Mouse (Mus musculus) frontal cortex, postnatal 36 days (tissue): ENCODE measurements around the gene Rcbtb2.
A peak's percentile ranks its signal among the peaks of the same experiment; 100 is the strongest.
"Not testable (repeated sequence)": the region's sequence is repeated elsewhere in the genome, so short reads cannot be mapped to it uniquely, and the experiment has no call there.

Source experiments
- DNase-seq, 2 experiments: peaks; one replicate each; pipeline ENCODE4 v3.0.0; 2022; ENCODE audit warnings: low spot score in 2 of 2

The Rcbtb2 gene

DNA sequence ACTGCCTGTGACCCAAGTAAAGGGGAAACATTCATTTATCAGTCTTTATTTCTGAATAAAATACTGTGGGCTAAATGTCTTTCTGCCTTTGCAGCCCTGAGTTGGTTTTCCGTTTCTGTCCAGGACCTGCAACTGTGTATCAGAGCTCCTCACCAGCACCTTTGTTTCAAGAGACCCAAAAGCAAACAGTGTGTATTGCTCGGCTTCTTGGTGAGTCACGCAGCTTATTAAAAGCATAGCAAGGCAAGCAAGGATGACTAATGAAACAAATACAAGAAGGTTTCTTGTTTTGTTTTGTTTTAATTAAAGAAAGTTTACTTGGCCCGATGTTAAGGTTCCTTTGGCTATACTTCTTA lies at the start of gene Rcbtb2:
TSS of gene Rcbtb2 (plus strand) at position 115 of the 356 bp plus-strand sequence.
- DNase-seq: no peak

DNA sequence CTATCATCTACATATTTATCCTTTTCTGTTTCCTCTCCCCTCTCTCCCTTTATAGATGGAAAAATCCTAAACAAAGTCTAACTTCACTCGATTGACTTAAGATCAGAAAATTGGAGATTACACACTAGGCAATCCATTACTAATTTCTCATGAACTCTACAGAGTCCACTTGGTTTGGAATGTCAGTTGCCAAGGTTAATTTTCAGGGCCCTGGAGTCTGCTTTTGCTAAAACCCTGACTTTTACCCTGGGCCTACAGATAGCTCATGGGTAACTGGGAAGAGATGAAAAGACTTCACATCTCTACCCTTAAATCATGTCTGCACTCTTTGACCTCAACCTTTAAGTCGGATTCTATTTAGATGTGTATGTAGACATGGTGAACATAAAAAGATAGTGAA lies 39.3 kb upstream of the Rcbtb2 start:
- DNase-seq: no peak

DNA sequence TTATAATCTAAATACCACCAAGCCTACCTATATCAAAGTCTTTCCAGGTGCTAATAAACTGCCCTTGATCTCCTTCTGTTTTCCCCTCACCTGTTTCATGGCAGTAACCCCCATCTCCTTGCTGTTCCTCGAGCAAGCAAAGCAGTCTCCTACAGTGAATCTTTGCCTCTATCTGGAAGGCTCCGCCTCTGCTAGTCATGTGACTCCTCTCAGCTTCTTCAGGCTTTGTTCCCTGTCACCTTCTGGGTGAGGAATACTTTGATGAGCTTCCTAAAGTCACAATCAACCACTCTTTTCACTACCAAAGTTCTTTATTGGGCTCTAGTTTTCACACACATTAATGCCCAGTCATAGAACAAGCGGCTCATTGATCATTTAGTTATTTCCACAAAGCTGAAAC lies 36.4 kb upstream of the Rcbtb2 start:
- no peak for DNase-seq

DNA sequence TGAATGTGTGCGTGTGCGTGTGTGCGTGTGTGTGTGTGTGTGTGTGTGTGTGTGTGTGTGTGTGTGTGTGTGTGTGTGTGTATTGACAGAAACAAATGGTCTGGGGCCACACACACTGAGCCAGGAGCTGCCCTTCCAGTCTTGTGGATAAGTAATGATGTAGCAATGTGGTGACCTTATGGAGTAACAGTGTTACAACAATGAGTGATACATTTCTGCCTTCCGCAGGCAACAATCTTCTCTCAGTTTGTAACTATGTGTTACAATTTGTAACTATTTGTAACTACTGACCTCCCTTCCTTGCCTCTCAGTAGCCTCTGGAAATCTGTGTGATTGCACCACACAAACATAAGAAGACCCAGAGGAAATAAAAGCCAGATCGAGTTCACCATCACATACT lies 35.6 kb upstream of the Rcbtb2 start:
- DNase-seq: no peak

DNA sequence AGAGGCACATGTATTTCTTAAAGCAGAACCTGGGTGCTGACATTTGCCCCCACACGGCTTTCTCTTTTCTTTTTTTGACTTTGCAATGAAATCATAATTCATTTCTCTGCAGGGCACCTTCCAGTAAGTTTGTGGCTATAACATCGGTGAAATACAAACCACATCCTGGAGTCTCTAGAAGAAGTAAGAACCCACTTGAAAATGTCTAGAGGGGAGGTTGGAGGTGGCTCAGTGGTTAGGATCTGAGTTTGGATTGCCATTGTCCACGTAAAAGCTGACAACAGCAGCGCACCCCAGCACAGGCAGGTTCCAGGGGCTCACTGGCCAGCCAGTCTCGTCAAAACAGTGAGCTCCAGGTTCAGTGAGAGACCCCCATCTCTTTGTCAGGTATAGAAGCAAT lies 35.1 kb upstream of the Rcbtb2 start:
- DNase-seq: no peak

DNA sequence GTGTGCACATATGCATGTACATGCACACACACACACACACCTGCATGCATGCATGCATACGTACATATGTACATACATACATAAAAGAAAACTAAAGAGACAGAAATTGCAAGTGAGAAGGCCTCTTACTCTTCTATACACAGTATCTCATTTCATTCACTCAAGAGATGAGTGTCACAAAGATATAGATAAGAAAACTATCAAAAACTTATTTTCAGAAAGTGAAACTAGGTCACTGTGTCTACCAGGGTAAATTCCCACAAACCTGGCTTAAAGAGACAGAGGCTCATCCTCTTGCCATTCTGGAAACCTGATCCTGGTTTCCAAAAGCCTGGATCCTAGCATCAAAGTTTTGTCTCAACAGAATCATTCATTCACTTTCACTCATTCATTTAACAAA lies 34.6 kb upstream of the Rcbtb2 start:
- no peak for DNase-seq

DNA sequence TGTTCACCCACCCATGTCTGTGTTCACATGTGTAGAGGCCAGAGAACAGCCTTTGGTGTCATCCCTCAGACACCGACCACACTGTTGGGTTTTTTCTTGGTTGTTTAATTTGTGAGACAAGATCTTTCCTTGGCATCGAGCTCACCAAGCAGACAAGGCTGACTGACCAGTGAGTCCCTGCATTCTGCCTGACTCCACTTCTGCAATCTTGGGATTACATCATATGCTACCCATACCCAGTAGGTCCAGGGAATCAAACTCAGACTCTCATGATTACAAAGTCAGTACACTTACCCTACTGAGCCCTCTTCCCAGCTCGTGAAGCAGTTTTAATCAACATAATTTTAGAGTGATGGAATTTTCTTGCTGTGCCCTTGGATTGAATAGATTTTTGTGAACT lies 30.0 kb upstream of the Rcbtb2 start:
- no peak for DNase-seq

DNA sequence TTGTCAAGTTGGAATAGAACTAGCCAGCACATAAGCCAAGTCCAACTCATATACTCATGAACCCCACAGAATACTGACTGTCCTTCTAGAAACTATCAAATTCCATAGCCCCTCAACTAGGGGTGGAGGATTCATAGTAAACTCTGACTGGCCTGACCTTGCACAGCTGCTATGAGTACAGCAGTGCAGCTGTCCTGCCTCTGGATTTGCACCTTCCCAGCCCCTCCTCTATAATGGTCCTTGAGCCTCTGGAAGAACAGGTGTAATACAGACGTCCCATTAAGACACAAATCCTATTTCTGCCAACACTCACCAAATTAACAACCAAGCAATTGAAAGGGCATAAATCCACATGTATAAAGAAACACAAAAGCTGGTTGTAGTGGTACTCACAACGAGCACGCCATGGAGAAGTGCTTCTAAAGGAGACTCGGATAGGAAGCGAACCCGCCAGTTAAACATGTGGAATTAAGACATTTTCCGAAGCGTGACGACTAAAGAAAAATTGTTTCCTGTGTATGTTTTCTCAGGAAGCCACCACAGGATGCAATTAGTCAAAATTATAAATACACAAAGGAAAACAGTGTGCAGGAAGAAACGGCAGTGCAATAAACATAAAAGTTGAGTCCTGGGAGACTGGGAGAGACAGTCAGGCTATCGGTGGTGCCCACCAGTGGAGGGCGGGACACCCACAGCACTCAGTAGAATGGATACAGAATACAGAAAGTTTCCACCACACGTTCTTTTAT lies 27.9 kb upstream of the Rcbtb2 start:
- no peak for DNase-seq

DNA sequence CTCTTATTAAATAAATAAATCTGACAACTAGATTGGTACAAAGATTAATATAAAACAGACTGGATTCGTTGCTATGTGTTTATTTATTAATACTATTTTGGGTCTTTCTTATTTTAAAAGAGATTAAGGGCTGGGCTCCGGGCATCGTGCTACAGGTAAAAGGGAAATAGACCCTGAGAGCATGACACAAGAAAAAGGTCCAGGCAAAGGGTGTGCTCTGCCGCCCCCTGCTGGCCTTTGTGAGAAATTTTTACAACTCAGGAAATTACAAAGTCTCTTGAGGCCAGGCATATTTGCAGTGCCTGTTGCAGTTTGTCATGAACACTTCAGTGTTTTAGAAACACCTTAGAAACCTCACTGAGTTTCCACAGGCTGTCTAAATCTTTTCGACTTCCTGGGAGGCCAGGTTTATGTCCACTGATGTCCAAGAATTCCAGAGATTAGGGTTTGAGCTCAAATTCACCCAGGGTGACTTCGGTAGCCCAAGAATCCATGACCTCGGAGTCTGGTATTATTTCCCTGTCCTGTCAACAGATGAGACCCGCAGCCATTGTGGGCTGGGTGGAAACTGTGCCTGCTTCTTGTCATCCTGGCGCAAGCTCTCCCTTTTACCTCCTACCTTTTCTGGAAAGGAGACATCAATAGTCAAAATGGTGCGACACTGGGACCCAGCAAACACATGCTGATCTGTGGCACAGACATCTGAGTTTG lies 24.0 kb upstream of the Rcbtb2 start:
- peak; percentile 34 to 35 for DNase-seq

DNA sequence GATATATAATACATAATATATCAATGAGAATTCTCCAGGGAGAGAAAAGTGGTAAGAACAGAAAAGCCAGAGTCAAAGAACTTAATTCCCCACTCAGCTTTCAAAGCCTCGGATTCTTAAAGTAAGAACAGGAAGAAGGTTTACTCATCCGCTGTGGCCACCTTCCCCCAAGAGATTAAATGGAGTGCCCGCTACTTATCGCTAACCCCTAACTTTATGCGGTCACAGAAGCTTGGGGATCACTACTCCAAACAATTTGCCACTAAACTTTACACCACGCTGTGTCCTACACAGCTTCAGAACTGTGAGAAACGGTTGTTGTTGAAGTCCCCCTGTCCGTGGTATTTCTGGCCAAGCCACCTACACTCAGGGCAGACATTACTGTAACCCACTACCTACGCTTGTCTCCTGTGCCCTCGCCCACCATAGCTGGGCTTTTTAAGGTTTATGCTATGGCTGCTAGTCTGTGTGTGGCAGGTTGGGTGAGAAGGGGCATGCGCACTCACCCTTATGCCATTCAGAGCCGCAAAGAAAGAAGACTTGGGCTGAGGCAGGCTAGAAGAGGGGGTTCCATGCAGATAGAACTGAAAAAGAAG lies 20.5 kb upstream of the Rcbtb2 start:
- DNase-seq: no peak

DNA sequence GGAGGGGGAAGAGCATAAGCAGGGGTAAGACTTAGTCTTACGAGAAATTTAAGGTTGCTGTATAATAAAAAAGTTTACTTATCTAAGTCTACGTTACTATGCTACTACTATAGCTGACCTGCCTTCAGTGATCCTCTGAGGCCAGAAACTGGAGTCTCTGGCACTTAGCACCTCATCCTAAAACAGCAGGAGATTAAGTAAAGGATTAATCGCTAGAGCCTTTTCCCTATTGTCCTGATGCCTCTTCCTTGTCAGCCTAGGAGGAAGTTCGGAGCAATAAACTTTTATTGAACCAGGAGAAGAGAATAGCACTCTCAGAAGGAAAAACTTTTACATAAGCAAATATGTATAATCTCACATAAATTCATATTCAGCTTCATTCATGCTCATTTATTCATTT lies 19.9 kb upstream of the Rcbtb2 start:
- DNase-seq: not testable (repeated sequence)

DNA sequence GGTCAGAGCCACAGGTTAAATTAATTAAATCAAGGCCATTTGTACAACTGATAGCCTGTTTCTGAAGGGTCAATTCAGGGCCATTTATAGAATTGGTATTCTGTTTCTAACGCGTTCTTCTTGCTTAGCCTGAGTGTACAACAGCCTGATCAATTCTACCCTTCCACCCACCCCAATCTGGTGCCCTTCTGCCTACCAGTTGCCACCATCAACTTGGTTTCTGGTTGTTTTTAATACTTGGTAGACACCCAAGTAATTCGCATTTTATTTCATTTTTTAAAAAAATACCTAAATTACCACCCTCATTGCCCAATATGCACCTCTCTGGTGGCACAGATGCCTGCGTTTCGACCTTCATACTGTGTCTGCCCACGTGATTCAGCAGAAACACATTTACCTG lies 17.9 kb upstream of the Rcbtb2 start:
- no peak for DNase-seq

DNA sequence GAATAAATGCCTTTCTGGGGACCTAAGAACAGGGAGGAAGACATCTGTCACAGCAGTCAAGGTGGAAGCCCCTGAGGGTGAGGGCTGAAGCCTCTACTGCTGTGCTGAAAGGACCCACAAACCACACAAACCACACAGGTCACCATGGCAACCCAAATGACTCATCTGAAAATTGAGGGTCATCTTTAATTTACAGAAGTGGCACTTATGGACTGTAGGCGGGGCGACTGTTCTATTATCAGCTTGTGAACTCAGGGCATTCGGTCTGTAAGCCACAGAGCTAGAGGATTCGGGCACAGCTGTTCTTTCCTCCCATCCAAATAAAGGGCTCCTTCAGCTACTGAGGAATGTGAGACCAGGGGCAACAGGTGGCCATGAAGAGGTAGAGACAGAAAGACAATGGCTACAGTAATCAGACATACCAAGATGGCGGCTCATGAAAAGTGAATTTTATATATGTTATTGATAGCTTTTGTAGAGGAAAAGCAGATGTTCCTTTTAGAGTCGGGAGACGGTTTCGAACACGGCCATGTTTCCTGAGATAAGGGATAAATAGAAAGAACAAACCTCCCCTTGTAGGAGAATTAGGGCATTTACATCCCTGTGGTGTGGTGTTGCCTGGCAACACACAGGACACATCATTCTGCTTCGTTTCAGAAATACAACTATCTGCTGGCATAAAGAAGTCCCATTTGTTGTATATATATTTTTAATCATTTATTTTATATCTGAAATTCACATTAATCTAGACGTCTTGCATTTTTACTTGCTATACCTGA lies 17.2 kb upstream of the Rcbtb2 start:
- DNase-seq: no peak

DNA sequence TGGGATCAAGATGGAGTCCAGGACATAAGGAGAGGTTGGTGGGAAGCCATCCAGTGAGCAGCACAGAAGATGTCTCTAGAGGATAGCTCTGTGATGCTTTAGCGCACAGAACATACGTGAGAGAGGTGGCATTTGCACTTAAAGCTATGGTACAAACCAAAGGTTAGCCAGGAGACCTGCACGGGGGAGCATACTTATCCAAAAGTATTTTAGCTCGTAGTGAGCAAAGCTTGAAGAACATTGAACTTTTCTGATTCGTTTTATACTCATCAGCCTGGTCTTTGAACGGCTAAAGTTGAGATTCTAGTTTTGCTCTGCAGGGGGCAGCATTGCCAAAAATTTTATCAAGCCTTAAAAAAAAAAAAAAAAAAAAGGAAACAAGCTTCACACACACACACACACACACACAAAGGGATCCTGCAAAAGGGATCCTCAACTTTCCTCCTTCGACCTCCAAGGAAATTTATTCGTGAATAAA lies 16.6 kb upstream of the Rcbtb2 start:
- peak; percentile 46 to 67 for DNase-seq

DNA sequence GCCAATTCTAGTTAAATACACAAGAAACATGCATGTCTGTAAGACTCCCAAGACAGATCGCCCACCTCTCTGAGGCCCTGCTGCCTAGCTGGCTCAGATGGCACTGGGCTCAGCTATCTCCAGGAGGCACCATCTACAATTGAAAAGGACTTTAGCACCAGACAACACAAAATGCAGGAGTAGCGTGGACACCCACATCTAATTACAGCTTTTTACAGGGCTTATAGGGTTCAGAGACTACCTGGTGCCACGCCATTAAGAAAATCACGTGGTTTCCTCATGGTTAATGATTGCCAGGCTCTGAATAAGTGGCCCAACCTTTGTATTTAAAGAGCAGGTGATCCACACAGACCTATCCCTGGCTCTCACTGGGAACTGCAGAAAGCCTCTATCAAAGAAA lies 15.9 kb upstream of the Rcbtb2 start:
- no peak for DNase-seq

DNA sequence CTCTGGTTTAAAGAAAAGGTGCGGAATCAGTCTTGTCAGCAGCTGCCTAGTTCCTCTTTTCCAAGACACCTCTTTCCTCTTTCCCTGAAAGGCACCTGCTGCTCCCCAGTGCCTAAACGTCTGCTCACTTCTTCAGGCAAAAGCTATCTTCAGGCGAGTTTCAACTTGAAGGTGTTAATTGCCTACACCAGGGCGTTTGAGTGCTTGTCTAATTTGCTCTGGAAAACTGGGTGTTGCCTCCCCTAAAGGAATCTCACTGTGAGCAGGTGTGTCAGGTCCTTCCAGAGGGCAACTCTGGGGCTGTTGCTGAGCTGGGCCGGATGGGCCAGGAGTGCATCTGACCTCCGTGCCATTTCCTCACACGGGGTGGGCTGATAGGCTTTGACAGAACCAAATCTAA lies 15.5 kb upstream of the Rcbtb2 start:
- no peak for DNase-seq

DNA sequence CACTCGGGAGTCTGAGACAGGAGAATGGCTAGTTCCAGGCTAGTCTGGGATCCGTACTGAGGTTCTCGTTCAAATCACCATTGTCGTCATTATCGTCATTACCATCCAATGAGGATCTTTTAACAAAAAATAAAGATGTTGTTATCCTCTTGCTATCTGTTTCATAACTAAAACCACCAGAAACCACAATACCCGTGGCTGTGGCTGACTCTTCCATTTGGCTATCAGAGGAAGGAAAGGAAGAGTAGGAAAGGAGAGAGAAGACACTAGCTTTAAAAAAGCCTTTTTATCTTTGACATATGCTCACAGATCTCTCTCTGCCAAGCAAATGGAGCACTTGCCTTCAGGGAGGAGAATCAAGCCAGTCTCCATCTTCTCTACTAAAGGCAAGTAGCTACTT lies 14.9 kb upstream of the Rcbtb2 start:
- no peak for DNase-seq

DNA sequence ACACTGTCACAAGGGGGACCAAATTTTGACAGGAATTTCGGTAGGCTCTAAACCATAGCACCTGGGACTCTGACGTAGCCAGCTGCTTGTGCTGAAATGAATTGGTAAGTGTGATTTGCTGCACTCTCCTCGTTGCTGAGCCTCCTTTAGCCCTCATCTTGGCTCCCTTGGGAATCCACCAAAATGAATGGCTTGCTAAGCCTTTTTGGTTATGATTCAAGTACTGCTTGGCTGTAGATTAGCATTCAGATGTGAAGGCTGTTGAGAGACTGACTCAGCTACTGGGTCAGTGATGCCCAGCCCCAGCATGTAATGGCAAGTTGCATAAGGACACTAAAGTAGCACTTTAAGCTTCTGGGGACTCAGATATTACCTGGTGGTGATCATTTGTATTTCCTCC lies 12.2 kb upstream of the Rcbtb2 start:
- DNase-seq: no peak

DNA sequence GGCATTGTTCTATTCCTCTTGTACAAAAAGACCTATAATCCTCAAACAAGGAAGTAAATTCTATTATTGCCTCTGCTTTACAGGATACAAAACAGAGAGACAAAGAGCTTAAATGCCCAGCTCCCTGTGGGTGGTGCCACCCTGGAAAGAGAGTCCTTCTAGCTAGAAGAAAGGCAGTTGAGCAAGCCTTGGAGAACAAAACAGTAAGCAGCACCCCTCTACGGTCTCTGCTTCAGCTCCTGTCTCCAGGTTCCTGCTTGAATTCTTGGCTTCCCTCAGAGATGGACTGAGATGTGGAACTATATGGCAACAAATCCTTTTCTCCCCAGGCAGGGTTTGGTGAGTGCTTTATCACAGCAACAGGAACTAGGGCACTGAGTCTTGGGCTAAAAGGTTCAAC lies 11.7 kb upstream of the Rcbtb2 start:
- DNase-seq: no peak

DNA sequence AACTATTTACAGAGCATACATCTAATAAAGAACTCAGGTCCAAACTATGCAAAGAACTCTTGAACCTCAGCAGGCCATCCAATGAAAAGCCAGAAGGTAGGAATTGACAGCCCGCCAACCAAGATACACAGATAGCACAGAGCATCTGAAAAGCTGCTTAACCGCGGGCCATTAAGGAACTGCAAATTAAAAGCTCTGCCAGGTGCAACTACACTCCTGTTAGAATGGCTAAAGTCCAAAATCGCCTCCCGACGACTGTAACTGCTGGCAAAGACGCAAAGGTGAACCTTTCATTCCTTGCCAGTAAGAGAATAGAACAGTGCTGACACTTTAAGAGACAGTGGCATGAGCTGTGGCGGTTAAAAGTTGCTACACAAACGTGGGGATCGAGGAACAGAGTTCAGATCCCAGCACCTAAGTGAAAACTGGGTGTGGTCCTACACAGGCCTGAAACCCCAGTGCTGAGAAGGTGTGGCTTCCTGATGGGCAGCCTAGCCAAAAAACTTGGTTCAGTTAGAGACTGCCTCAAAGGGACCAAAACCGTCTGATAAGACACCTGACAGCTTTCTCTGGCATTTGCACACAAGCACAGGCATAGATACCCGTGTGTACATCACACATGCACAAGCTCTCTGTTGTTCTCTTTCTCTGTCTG lies 10.5 kb upstream of the Rcbtb2 start:
- no peak for DNase-seq

DNA sequence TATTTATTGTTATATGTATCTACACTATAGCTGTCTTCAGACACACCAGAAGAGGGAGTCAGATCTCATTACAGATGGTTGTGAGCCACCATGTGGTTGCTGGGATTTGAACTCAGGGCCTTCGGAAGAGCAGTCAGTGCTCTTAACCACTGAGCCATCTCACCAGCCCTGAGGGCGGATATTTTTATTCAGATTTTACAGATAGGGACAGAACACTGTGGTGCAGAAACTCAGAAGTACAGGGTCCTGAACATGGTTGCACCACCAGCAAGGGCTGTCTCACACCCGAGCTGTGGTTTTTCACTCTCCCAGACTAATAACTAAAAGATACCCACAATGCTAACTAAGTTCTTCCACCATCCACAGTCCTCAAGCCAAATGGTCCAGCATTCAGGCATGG lies 7.9 kb upstream of the Rcbtb2 start:
- DNase-seq: not testable (repeated sequence)

DNA sequence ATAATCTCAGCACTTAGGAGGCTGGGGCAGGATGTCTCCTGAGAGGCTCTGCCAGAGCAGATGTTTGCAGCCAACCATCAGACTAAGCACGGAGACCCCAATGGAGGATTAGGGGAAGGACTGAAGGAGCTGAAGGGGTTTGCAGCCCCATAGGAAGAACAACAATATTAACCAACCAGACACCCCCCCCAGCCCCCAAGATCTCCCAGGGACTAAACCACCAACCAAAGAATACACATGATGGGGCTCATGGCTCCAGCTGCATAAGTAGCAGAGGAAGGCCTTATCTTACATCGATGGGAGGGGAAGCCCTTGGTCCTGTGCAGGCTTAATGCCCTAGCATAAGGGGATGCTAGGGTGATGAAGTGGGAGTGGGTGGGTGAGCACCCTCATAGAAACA lies 6.5 kb upstream of the Rcbtb2 start:
- no peak for DNase-seq
